22 mouse cellular contexts compared by ENCODE assay signal in genomic region chr14:103378703-103379102, GRCm38 (mm10). TPM values are rescaled to one million over a fixed set of nuclear protein-coding genes. Genes with fewer than 3 reads are reported as not detected.
A peak's percentile ranks its signal among the peaks of the same experiment; 100 is the strongest.
DNase-seq lines count a peak whose midpoint lies in the region; ATAC-seq lines count a peak whose summit lies in the region.
"Had no signal": no experiment of that assay in that cellular context is flagged by ENCODE, and none has a peak within 500 bp of the region (broad histone marks: within the 10 kb centered on the region; RNA-seq: fewer than 3 reads in every experiment).

No protein-coding gene starts in this region.

- H3K4me2 ChIP-seq in intestine, embryonic 15.5 days (replicated peaks) = no peak overlapping the region
- H3K4me2 ChIP-seq in intestine, embryonic 16.5 days (ENCODE audit: low read depth, low read length) = no peak overlapping the region
- no peak overlapping the region for H3K4me2 ChIP-seq in forebrain, embryonic 14.5 days (ENCODE audit: low read length)

- no peaks in the 10 kb centered on the region for H3K9me3 ChIP-seq in intestine, embryonic 15.5 days
- H3K9me3 ChIP-seq in intestine, embryonic 16.5 days (ENCODE audit: control insufficient read depth, low read length) = no peaks in the 10 kb centered on the region
- H3K9me3 ChIP-seq in forebrain, embryonic 14.5 days (replicated peaks; ENCODE audit: control insufficient read depth, low read length) = no peaks in the 10 kb centered on the region
- H3K9me3 ChIP-seq: G1E had no signal

- H3K27me3 ChIP-seq in intestine, embryonic 15.5 days (replicated peaks) = no peaks in the 10 kb centered on the region
- H3K27me3 ChIP-seq in intestine, embryonic 16.5 days (replicated peaks; ENCODE audit: control insufficient read depth, insufficient read depth, low read length) = no peaks in the 10 kb centered on the region
- H3K27me3 ChIP-seq in forebrain, embryonic 14.5 days (replicated peaks; ENCODE audit: control insufficient read depth, insufficient read depth, low read length) = no peaks in the 10 kb centered on the region
- H3K27me3 ChIP-seq: CH12.LX had no signal

- peak; percentile 58; the same call in 1 of the 2 replicates for ATAC-seq in intestine, embryonic 15.5 days
- no peak for ATAC-seq in intestine, embryonic 16.5 days
- ATAC-seq in forebrain, embryonic 14.5 days = no peak
- ATAC-seq: activated CD4-positive, CD25-positive, alpha-beta regulatory T cell, adult 4 months; CD4-positive, CD25-positive, alpha-beta regulatory T cell, adult 4 months; Patski had no signal

- no peaks in the 10 kb centered on the region for H3K36me3 ChIP-seq in intestine, embryonic 15.5 days
- H3K36me3 ChIP-seq in intestine, embryonic 16.5 days (ENCODE audit: control insufficient read depth, insufficient read depth, low read length) = no peaks in the 10 kb centered on the region
- no peaks in the 10 kb centered on the region for H3K36me3 ChIP-seq in forebrain, embryonic 14.5 days (ENCODE audit: control insufficient read depth, insufficient read depth, low read length)
- H3K36me3 ChIP-seq: G1E had no signal

- WGBS in intestine, embryonic 15.5 days = 78% methylated on average over 3 of the region's 3 CpGs
- WGBS in intestine, embryonic 16.5 days = 69% methylated on average over 3 of the region's 3 CpGs
- 80% methylated on average over 3 of the region's 3 CpGs for WGBS in forebrain, embryonic 14.5 days

- no peak overlapping the region for H3K27ac ChIP-seq in intestine, embryonic 15.5 days
- H3K27ac ChIP-seq in intestine, embryonic 16.5 days (ENCODE audit: low read length) = no peak overlapping the region
- no peak overlapping the region for H3K27ac ChIP-seq in forebrain, embryonic 14.5 days (ENCODE audit: low read depth, low read length)

- no peak overlapping the region for H3K9ac ChIP-seq in intestine, embryonic 15.5 days
- no peak overlapping the region for H3K9ac ChIP-seq in intestine, embryonic 16.5 days (ENCODE audit: low read depth, low read length)
- no peak overlapping the region for H3K9ac ChIP-seq in forebrain, embryonic 14.5 days (ENCODE audit: low read length)

- peak; percentile 63 for DNase-seq in urinary bladder, postnatal 14 days (ENCODE audit: low spot score)
- no peak for DNase-seq in urinary bladder, adult 2 months (ENCODE audit: low spot score)
- peak; percentile 43 to 46 for DNase-seq in urinary bladder, postnatal 36 days (ENCODE audit: low spot score in 2 of 2)
- no peak for DNase-seq in urinary bladder, postnatal 25 days (ENCODE audit: low spot score)
- peak; percentile 43 for DNase-seq in yolk sac, embryonic 10.5 days (ENCODE audit: low spot score)
- DNase-seq in forebrain, embryonic 14.5 days (ENCODE audit: low spot score) = no peak
- DNase-seq: adrenal gland, adult 2 months; adrenal gland, adult 8-10 months; adrenal gland, postnatal 10 days; adrenal gland, postnatal 14 days; adrenal gland, postnatal 25 days; adrenal gland, postnatal 36 days; B cell, adult 2 months; cerebellum, adult 11 months; cerebellum, adult 11-12 months had no signal

- H3K4me1 ChIP-seq in intestine, embryonic 15.5 days (replicated peaks) = no peaks in the 10 kb centered on the region
- no peaks in the 10 kb centered on the region for H3K4me1 ChIP-seq in intestine, embryonic 16.5 days (ENCODE audit: control insufficient read depth, insufficient read depth, low read length)
- H3K4me1 ChIP-seq in forebrain, embryonic 14.5 days (ENCODE audit: control insufficient read depth, insufficient read depth, low read length) = no peaks in the 10 kb centered on the region

- H3K4me3 ChIP-seq in intestine, embryonic 15.5 days (replicated peaks) = no peak overlapping the region
- no peak overlapping the region for H3K4me3 ChIP-seq in intestine, embryonic 16.5 days (ENCODE audit: low read length)
- H3K4me3 ChIP-seq in forebrain, embryonic 14.5 days (ENCODE audit: low read depth, low read length) = no peak overlapping the region

RNA-seq across cellular contexts. Expression of gene Mycbp2, which starts 32.1 kb away (rescaled TPM):
- polyA plus RNA-seq in intestine, embryonic 15.5 days (2015; fragmentation: Nextera tagmentation; extraction: Ambion mirVana) = 16.9 and 18.9 TPM in 2 replicates
- polyA plus RNA-seq in intestine, embryonic 16.5 days (2015; fragmentation: Nextera tagmentation; extraction: Ambion mirVana) = 12.9 TPM in 2 replicates
- 51.1 and 54.2 TPM in 2 replicates for polyA plus RNA-seq in urinary bladder, adult 2 months (2012; rRNA removed)
- 38.0 and 47.1 TPM in 2 replicates for polyA plus RNA-seq in forebrain, embryonic 14.5 days (2014; fragmentation: Nextera tagmentation; extraction: Ambion mirVana)

Comparison
In these comparisons a context has a peak if more than half of its experiments do, and no peak if none do; other contexts are left out.
1. DNase-seq: peak in urinary bladder, postnatal 14 days (single experiment), urinary bladder, postnatal 36 days (2 of 2) and yolk sac, embryonic 10.5 days (single experiment); none in urinary bladder, adult 2 months (single experiment), urinary bladder, postnatal 25 days (single experiment) and forebrain, embryonic 14.5 days (single experiment).